Mouse (Mus musculus) kidney, adult 2 months (tissue): ENCODE measurements around the gene Mtcl1.

Experiments
- CTCF ChIP-seq: fragments of 200-500 bp; conservative IDR thresholded peaks from 2 replicates; pipeline ENCODE4 v1.5.1; 2011; ENCODE audit warnings: low read depth, mild to moderate bottlenecking, control low read depth, low read length, moderate library complexity, mixed read lengths; ENCODE audit not compliant: insufficient read depth, insufficient read length
- POLR2A ChIP-seq: fragments of 200-500 bp; IDR thresholded peaks from one replicate; pipeline ENCODE4 v1.6.1; 2011; ENCODE audit warnings: low read depth, low read length, control low read depth

- no peak for TF ChIP-seq CTCF
- no peak for TF ChIP-seq POLR2A
Measured at GRCm38 (mm10) chr17:66447007-66447312, 2.6 kb downstream of the Mtcl1 start.
